Mouse (Mus musculus) thymus, adult 2 months (tissue): ENCODE measurements around the gene Mgll.

ENCODE experiments used
- CTCF ChIP-seq: fragments of 200-500 bp; IDR thresholded peaks from 2 replicates; pipeline ENCODE4 v1.5.1; 2012; ENCODE audit warnings: mild to moderate bottlenecking, control low read depth, low read length, moderate library complexity, borderline replicate concordance; ENCODE audit not compliant: control insufficient read depth, poor library complexity, insufficient read depth; ENCODE audit errors: extremely low read depth
- POLR2A ChIP-seq: fragments of 200-500 bp; IDR thresholded peaks from 2 replicates; pipeline ENCODE4 v1.6.1; 2012; ENCODE audit warnings: mild to moderate bottlenecking, low read length, control low read depth, moderate library complexity; ENCODE audit not compliant: control insufficient read depth, poor library complexity, insufficient read depth; ENCODE audit errors: extremely low read depth

DNA sequence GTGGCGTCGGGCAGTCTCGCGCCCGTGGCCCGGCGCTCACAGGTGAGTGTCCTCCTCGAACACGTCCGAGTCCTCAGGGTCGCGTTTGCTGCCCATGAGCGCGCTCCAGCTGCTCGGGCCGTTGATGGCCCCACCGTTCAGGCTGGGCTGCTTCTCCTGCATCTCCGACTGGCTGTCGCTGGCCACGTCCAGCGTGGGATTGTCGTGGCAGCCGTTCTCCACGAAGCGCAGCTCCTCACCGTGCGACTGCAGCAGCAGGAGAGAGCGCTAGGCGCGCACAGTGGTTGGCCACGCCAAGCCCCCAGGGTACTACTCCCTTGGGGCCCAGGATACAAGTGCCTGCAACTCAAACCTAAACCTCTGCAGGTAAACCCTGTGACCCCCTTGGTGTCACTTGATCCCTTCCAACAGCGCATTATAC lies 118.5 kb downstream of the Mgll start:
- no peak for TF ChIP-seq CTCF
- TF ChIP-seq POLR2A = no peak
